ENCODE assay signal across 12 mouse cellular contexts in the genomic region with DNA sequence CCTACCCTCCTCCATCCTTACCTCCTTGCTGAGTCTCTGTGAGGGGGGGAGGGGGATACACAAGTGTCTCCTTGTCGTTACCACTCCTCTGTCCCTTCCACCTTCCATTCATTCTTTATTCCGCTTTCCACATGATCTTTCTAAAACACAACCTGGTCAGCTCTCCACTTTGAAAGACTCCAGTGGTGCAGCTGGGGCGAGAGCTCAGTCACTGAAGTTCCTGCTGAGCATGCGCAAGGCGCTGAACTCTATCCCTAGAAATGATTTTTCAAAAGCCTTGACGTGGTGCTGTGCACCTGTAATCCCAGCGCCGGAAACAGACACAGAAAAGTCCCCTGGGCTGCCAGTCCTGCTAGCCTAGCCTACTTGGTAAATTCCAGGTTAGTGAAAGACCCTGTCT.
"Had no signal": no experiment of that assay in that cellular context is flagged by ENCODE, and none has a peak within 500 bp of the region (broad histone marks: within the 10 kb centered on the region; RNA-seq: fewer than 3 reads in every experiment).

No protein-coding gene starts in this region.

- H3K9ac ChIP-seq: liver, embryonic 15.5 days; midbrain, embryonic 13.5 days; neural tube, embryonic 13.5 days had no signal

- H3K4me2 ChIP-seq: liver, embryonic 11.5 days; liver, embryonic 15.5 days; midbrain, embryonic 13.5 days; neural tube, embryonic 13.5 days had no signal

- H3K27ac ChIP-seq: limb, embryonic 10.5 days; liver, embryonic 15.5 days; midbrain, embryonic 13.5 days; neural tube, embryonic 13.5 days had no signal

- H3K36me3 ChIP-seq: limb, embryonic 10.5 days; liver, embryonic 15.5 days; midbrain, embryonic 13.5 days; neural tube, embryonic 13.5 days had no signal

- H3K9me3 ChIP-seq: limb, embryonic 10.5 days; liver, embryonic 15.5 days; midbrain, embryonic 13.5 days; neural tube, embryonic 13.5 days had no signal

- DNase-seq: kidney, adult 2 months; kidney, postnatal 25 days; lung, adult 2 months; lung, postnatal 36 days; thymus, adult 18-20 months; thymus, postnatal 14 days had no signal

- H3K4me1 ChIP-seq: midbrain, embryonic 13.5 days had no signal

- H3K4me3 ChIP-seq: limb, embryonic 10.5 days; liver, embryonic 15.5 days; midbrain, embryonic 13.5 days; neural tube, embryonic 13.5 days had no signal

- H3K27me3 ChIP-seq: liver, embryonic 15.5 days; midbrain, embryonic 13.5 days; neural tube, embryonic 13.5 days had no signal

- ATAC-seq: lung, postnatal 0 days; midbrain, embryonic 13.5 days had no signal
